Mouse (Mus musculus) ES-Bruce4 (cell line): ENCODE measurements around the gene Gadd45b.

Source experiments
- CTCF ChIP-seq: IDR thresholded peaks from one replicate; pipeline ENCODE4 v1.8.1; 2011; ENCODE audit warnings: low read depth, low read length
- POLR2A ChIP-seq: IDR thresholded peaks from one replicate; pipeline ENCODE4 v1.8.1; 2011; ENCODE audit warnings: low read length; ENCODE audit not compliant: insufficient read depth

GRCm38 (mm10) chr10:80932700-80933420 lies 3.0 kb downstream of the Gadd45b start:
- TF ChIP-seq CTCF (no peak), POLR2A (no peak)
